Mouse (Mus musculus): ENCODE data around the gene Snx29.
A peak's percentile ranks its signal among the peaks of the same experiment; 100 is the strongest.
"Not testable (repeated sequence)": the region's sequence is repeated elsewhere in the genome, so short reads cannot be mapped to it uniquely, and the experiment has no call there.

Snx29 gene

GRCm38 (mm10) chr16:11360576-11360975 lies 37.9 kb downstream of the Snx29 start:
- DNase-seq = not testable (repeated sequence)

DNA sequence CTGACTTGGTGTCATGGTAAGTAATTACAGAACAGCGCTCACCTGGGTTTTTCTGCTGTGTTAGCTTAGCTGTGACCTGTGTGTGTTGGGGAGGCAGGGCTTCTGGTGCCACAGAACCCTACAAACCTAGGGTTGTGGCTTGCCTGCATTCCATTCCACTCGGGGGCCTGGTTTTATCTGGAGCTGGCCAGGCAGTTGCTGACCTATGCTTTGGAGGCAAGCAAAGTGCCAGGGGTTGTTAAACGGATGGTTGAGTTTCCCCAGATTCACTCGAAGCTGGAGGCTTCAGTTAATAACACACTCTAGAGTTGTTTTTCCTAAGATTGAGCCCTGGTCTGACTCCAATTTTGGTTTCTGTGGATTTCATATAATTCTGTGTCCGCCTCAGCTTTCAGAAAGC lies 42.9 kb downstream of the Snx29 start:
- no peak for DNase-seq

DNA sequence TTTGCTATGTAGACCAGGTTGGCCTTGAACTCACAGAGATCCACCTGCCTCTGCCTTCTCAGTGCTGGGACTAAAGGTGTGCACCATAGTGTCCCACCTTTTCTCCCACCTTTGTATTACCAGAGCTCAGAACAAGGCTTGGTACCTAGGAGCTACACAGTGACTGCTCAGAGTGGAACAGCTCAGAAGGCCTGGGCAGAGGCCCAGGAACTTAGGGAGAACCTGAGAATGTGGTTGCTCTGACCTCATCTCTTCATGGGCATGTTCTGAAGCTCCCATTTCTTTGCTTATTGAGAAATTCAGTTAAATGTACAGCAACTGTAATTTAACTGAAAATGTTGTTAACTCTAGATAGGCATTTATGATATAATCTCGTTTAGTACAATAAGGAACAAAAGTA lies 44.1 kb downstream of the Snx29 start:
- no peak for DNase-seq

- DNase-seq = no peak
These were observed 45.7 kb downstream of the Snx29 start for GRCm38 (mm10) chr16:11368412-11368811.

GRCm38 (mm10) chr16:11369162-11369561 lies 46.5 kb downstream of the Snx29 start:
- DNase-seq = no peak

DNA sequence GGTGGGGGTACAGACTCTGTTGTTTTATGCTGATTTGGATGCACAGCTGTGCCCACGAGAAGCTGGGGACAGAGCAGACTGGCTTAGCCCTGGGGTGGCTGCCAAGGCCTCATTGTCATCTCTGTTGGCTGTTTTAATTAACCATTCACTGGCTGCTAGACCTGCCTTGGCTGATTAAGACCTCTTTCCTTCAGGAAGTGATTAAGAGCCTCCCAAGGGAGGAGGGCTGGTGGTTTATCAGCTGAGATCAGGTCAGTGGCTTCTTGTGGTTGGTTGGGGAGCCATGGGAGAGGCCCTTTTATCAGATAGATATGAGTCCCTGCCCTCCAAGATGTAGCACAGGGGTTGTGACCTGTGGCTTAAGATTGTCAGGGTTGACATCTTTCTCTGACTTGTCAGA lies 46.9 kb downstream of the Snx29 start:
- peak; percentile 10 for DNase-seq

DNA sequence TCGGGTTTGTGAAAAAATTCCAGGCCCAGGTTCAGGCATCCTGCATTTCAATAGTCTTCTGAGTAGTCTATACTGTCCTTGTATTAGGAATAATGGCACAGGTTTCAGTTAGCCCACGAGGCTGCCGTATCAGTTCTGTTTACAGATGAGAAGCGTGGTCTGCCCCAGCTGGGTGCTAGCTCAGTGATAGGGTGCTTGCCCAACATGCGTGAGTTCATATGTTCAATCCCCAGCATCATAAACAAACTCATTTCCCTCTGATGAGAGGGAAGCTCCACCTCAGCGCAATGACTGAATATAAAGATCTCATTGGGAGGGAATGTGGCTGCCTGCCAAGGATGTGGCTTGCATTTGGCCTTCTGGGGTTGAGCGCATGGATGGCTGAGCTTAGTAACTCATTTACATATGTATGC lies 47.4 kb downstream of the Snx29 start:
- peak; percentile 50 for DNase-seq

GRCm38 (mm10) chr16:11379264-11379663 lies 56.6 kb downstream of the Snx29 start:
- DNase-seq = no peak

- DNase-seq = no peak
These were observed 57.3 kb downstream of the Snx29 start for GRCm38 (mm10) chr16:11380038-11380437.

DNA sequence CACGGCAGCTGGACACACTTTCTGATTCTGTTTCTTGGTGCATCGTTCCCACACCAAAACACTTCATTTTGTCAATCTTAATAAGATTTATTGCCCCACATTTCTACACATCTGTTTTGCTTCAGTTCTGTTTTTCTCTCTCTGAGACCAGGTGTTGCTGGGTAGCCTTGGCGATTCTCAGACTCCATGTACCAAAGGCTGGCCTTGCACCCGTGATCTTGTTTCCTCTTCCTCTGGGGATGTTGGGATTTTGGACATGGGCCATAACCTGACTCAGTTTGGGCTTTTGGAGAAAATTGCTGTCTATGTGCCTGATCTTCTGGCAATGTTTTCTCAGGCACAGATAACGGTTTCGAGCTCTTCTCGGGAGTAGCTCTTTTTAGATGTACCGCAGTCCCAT lies 58.2 kb downstream of the Snx29 start:
- DNase-seq = no peak

DNA sequence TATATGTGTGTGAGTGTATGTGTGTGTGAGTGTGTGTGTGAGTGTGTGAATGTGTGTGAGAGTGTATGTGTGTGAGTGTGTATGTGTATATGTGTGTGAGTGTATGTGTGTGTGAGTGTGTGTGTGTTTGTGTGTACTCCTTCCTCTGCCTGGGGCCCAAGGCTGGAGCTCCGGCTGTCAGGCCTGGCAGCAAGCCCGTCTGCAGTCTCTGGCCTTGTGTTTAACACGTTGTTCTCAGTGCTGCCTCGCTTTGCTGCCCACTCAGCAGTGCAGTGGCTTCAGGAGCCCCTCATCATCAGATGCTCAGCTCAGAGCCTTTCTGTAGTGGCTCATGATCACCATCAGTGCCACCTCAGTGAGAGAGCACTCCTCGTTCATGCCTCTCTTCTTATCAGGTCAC lies 61.7 kb downstream of the Snx29 start:
- DNase-seq = peak; percentile 31

DNA sequence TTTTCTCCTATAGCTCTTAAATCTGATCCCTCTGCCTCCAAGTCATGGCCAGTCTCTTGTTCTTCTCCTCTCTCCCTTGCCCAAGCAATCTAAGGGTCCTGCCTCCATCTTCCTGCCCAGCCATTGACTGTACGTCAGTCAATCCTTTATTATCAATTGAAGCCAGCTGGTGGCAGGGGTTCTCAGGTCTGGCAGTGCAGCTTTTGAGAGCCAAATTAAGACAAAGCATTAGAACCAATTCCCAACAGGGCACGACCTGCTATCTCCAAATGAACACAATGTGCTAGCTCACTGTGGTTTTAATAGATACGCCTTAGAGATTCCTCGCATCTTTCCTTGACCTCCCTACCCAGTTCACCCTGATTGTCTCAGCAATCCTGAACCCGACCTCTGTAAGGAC lies 62.4 kb downstream of the Snx29 start:
- DNase-seq = no peak

- no peak for DNase-seq
These were observed 63.1 kb downstream of the Snx29 start for GRCm38 (mm10) chr16:11385798-11386197.

- DNase-seq = no peak
These were observed 63.5 kb downstream of the Snx29 start for GRCm38 (mm10) chr16:11386221-11386620.

DNA sequence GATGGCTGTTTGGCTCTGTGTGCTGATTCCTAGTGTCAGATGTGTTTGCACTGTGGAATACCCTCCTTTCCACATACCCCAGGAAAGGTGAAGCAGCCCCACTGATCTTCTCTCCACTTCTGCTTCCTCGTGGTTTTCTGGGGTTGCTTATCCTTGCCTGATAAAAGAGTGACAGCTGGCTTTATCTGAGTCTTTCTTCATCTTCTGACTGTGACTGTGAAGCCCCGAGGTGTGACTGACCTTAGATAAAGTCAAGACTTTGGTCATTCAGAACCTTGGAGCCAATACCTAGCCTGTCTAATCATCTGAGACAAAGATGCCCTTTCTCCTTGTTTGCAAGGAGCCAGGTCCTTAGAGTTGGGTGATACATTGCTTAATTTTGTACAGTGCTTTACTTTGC lies 65.4 kb downstream of the Snx29 start:
- DNase-seq = no peak

- DNase-seq = no peak
These were observed 66.6 kb downstream of the Snx29 start for GRCm38 (mm10) chr16:11389324-11389723.

- no peak for DNase-seq
These were observed 73.9 kb downstream of the Snx29 start for GRCm38 (mm10) chr16:11396570-11396969.

- no peak for DNase-seq
These were observed 76.7 kb downstream of the Snx29 start for GRCm38 (mm10) chr16:11399386-11399785.

GRCm38 (mm10) chr16:11399845-11400565 lies 77.3 kb downstream of the Snx29 start:
- no peak for DNase-seq

DNA sequence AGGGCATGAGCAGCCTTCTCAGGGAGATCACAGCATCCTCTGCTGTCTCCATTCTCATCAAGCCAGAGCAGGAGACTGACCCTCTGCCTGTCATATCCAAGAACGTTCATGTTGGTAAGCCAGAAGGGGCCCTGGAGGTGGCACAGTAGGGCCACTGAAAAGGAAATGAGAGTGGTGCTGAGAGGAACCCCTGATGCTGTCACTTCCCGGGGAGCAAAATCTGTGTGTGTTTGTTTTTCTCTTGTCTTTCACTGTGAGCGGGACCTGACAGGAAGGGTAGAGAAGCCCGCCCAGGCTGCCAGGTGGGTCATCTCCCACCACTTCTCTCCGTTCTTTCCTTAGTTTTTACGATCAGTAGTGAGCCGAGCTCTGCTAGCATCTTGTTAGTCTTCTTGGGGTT lies 78.2 kb downstream of the Snx29 start:
- DNase-seq = no peak

- DNase-seq = no peak
These were observed 82.5 kb downstream of the Snx29 start for GRCm38 (mm10) chr16:11405193-11405592.

- DNase-seq = no peak
These were observed 83.5 kb downstream of the Snx29 start for GRCm38 (mm10) chr16:11406201-11406600.

DNA sequence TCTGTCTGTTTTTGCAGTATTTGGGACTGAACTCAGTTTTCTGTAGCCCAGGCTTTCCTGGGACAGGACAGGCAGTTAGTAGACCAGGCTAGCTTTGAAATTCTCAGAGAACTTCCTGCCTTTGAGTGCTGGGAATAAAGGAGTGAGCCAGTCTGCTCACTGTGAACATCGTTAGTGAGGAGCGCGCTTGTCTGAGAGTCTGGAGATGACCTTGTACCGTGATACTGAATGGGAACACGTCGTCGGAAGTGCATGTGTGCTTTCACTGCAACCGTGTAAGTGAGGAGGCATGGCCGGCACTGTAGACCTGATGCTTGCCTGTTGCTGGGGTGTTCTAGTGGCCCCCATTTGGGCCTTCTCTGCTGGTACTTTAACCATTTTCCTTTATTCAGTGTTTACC lies 83.9 kb downstream of the Snx29 start:
- DNase-seq = no peak

DNA sequence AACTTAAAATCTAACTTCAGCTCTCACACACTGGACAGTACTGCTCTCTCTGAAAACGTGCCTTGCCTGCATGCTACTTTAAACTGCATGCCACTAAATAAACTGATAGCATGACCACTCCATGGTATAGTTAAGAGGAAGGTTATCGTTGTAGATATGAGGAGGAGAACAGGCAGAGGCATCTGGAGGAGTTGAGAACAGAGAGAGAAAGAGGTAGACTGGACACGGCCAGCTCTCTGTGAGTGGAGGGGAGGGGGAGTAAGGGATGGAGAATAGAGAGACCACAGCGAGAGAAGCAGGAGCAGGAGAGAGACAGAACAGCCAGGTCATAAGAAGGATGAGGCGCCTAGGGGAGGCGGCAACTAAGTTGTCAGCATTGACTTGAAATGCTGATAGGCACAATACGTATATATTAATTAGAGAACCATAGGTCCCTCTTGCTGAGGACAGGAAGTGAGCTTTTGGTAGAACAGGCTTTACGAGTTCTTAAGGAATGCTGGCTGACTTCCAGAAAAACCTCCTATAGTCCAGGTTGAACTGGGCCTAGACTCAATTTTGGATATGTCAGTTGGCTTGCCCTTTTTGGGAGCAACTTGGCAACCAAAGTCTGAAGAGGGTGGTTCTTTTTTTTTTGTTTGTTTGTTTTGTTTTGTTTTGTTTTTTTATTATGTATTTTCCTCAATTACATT lies 85.4 kb downstream of the Snx29 start:
- no peak for DNase-seq

- DNase-seq = no peak
These were observed 86.0 kb downstream of the Snx29 start for GRCm38 (mm10) chr16:11408726-11409125.

Measured in lung, postnatal 10 days (tissue).